Mouse (Mus musculus) MEL (cell line): ENCODE results near the gene Eef1g. TPM values are rescaled to one million over a fixed set of nuclear protein-coding genes. Genes with fewer than 3 reads are reported as not detected.

Source experiments
- DNase-seq: peaks from one replicate; pipeline ENCODE4 v3.0.0; 2011; ENCODE audit warnings: low read depth, low spot score
- H3K27ac ChIP-seq: 2 replicates; pipeline ENCODE4 v1.5.1; 2012; ENCODE audit warnings: low read depth, mild to moderate bottlenecking, control low read depth, low read length, moderate library complexity; ENCODE audit not compliant: control insufficient read depth
- H3K27me3 ChIP-seq, 2 experiments: fragments of 150-350 bp in 1 of 2; sonication (generic) in 1 of 2; 2 replicates each; pipeline ENCODE4 v1.6.1; 2012; ENCODE audit warnings: low read length in 2 of 2, mild to moderate bottlenecking in 2 of 2, improper control_type of control experiment in 1 of 2, moderate library complexity in 1 of 2; ENCODE audit not compliant: insufficient read depth in 2 of 2, control insufficient read depth in 1 of 2
- H3K36me3 ChIP-seq, 2 experiments: 2 replicates each; pipeline ENCODE4 v1.6.1; 2012 to 2014; ENCODE audit warnings: low read length in 2 of 2, improper control_type of control experiment in 1 of 2, inconsistent platforms in 1 of 2, mild to moderate bottlenecking in 1 of 2; ENCODE audit not compliant: insufficient read depth in 2 of 2, control insufficient read depth in 1 of 2
- H3K4me1 ChIP-seq, 2 experiments: fragments of 150-350 bp in 1 of 2; sonication (generic) in 1 of 2; 2 replicates each; pipeline ENCODE4 v1.6.1; 2012; ENCODE audit warnings: low read length in 2 of 2, improper control_type of control experiment in 1 of 2, mild to moderate bottlenecking in 1 of 2; ENCODE audit not compliant: insufficient read depth in 2 of 2, control insufficient read depth in 1 of 2
- H3K4me3 ChIP-seq, 2 experiments: fragments of 150-350 bp in 1 of 2; sonication (generic) in 1 of 2; 2 replicates each; pipeline ENCODE4 v1.5.1; 2012; ENCODE audit warnings: low read depth in 2 of 2, low read length in 2 of 2, mild to moderate bottlenecking in 2 of 2, moderate library complexity in 2 of 2, control low read depth in 1 of 2, improper control_type of control experiment in 1 of 2; ENCODE audit not compliant: control insufficient read depth in 1 of 2, insufficient read depth in 1 of 2
- H3K79me2 ChIP-seq: 2 replicates; pipeline ENCODE4 v1.6.1; 2012; ENCODE audit warnings: mild to moderate bottlenecking, low read length, moderate library complexity; ENCODE audit not compliant: control insufficient read depth, poor library complexity, insufficient read depth
- H3K9ac ChIP-seq: 2 replicates; pipeline ENCODE4 v1.6.1; 2012; ENCODE audit warnings: low read depth, mild to moderate bottlenecking, control low read depth, low read length, moderate library complexity; ENCODE audit not compliant: control insufficient read depth, poor library complexity, severe bottlenecking
- H3K9me3 ChIP-seq: fragments of 150-350 bp; sonication (generic); replicated peaks from 2 replicates; pipeline ENCODE4 v1.6.1; 2012; ENCODE audit warnings: mild to moderate bottlenecking, low read length, improper control_type of control experiment, moderate library complexity; ENCODE audit not compliant: insufficient read depth
- BHLHE40 ChIP-seq: IDR thresholded peaks from 2 replicates; pipeline ENCODE4 v1.6.1; 2012; ENCODE audit warnings: low read depth, mild to moderate bottlenecking, inconsistent platforms, low read length, improper control_type of control experiment, borderline replicate concordance
- EP300 ChIP-seq, 2 experiments: IDR thresholded peaks; 2 replicates each; pipeline ENCODE4 v1.6.1; 2011; ENCODE audit warnings: improper control_type of control experiment in 2 of 2, low read length in 2 of 2, low read depth in 1 of 2, mild to moderate bottlenecking in 1 of 2
- ETS1 ChIP-seq: IDR thresholded peaks from 2 replicates; pipeline ENCODE4 v1.6.1; 2012; ENCODE audit warnings: low read depth, mild to moderate bottlenecking, inconsistent platforms, low read length, improper control_type of control experiment, moderate library complexity
- GABPA ChIP-seq: IDR thresholded peaks from 2 replicates; pipeline ENCODE4 v1.6.1; 2012; ENCODE audit warnings: low read depth, mild to moderate bottlenecking, inconsistent platforms, low read length, improper control_type of control experiment, moderate library complexity
- GATA1 ChIP-seq: IDR thresholded peaks from 2 replicates; pipeline ENCODE4 v1.6.1; 2011; ENCODE audit warnings: low read depth, low read length, improper control_type of control experiment
- MAZ ChIP-seq: IDR thresholded peaks from 2 replicates; pipeline ENCODE4 v1.6.1; 2012; ENCODE audit warnings: low read depth, mild to moderate bottlenecking, inconsistent platforms, low read length, improper control_type of control experiment
- MXI1 ChIP-seq: IDR thresholded peaks from 2 replicates; pipeline ENCODE4 v1.6.1; 2011; ENCODE audit warnings: mild to moderate bottlenecking, low read depth, low read length, improper control_type of control experiment
- MYB ChIP-seq: IDR thresholded peaks from 2 replicates; pipeline ENCODE4 v1.6.1; 2011; ENCODE audit warnings: mild to moderate bottlenecking, low read depth, low read length, improper control_type of control experiment
- MYC ChIP-seq: IDR thresholded peaks from 2 replicates; pipeline ENCODE4 v1.6.1; 2011; ENCODE audit warnings: low read depth, mild to moderate bottlenecking, low read length, improper control_type of control experiment, moderate library complexity
- NELFE ChIP-seq: IDR thresholded peaks from 2 replicates; pipeline ENCODE4 v1.6.1; 2011; ENCODE audit warnings: low read depth, low read length, improper control_type of control experiment
- NRF1 ChIP-seq: IDR thresholded peaks from 2 replicates; pipeline ENCODE4 v1.6.1; 2014; ENCODE audit warnings: low read depth, mild to moderate bottlenecking, inconsistent platforms, low read length, improper control_type of control experiment, moderate library complexity; ENCODE audit not compliant: poor library complexity, insufficient read depth, severe bottlenecking
- POLR2A ChIP-seq, 2 experiments: IDR thresholded peaks; 2 replicates each; pipeline ENCODE4 v1.6.1; 2011 to 2012; ENCODE audit warnings: low read length in 2 of 2, mild to moderate bottlenecking in 2 of 2, control low read depth in 1 of 2, improper control_type of control experiment in 1 of 2, low read depth in 1 of 2, moderate library complexity in 1 of 2; ENCODE audit not compliant: control insufficient read depth in 1 of 2, insufficient read depth in 1 of 2, poor library complexity in 1 of 2
- RCOR1 ChIP-seq: IDR thresholded peaks from 2 replicates; pipeline ENCODE4 v1.6.1; 2012; ENCODE audit warnings: low read depth, mild to moderate bottlenecking, inconsistent platforms, low read length, improper control_type of control experiment
- SIN3A ChIP-seq: IDR thresholded peaks from 2 replicates; pipeline ENCODE4 v1.6.1; 2012; ENCODE audit warnings: low read length, improper control_type of control experiment, inconsistent platforms
- SMC3 ChIP-seq: IDR thresholded peaks from 2 replicates; pipeline ENCODE4 v1.6.1; 2011; ENCODE audit warnings: low read depth, low read length, improper control_type of control experiment
- TAL1 ChIP-seq: IDR thresholded peaks from 2 replicates; pipeline ENCODE4 v1.6.1; 2012; ENCODE audit warnings: mild to moderate bottlenecking, inconsistent platforms, low read length, moderate library complexity, mixed read lengths
- TBP ChIP-seq: IDR thresholded peaks from 2 replicates; pipeline ENCODE4 v1.8.0; 2011; ENCODE audit warnings: low read depth, low read length, improper control_type of control experiment
- TCF12 ChIP-seq: IDR thresholded peaks from 2 replicates; pipeline ENCODE4 v1.6.1; 2014; ENCODE audit warnings: low read depth, mild to moderate bottlenecking, inconsistent platforms, low read length, improper control_type of control experiment, moderate library complexity
- UBTF ChIP-seq: IDR thresholded peaks from 2 replicates; pipeline ENCODE4 v1.6.1; 2012; ENCODE audit warnings: low read depth, mild to moderate bottlenecking, inconsistent platforms, low read length, improper control_type of control experiment, moderate library complexity, borderline replicate concordance; ENCODE audit not compliant: insufficient read depth
- USF2 ChIP-seq, 2 experiments: IDR thresholded peaks; 2 replicates each; pipeline ENCODE4 v1.6.1; 2011 to 2012; ENCODE audit warnings: improper control_type of control experiment in 2 of 2, low read length in 2 of 2, borderline replicate concordance in 1 of 2, inconsistent platforms in 1 of 2, low read depth in 1 of 2, mild to moderate bottlenecking in 1 of 2; ENCODE audit not compliant: insufficient read depth in 1 of 2
- polyA plus RNA-seq, 2 experiments: library from polyadenylated mRNA; stranded (reverse) in 1 of 2; unstranded in 1 of 2; fragments of >175 nt in 1 of 2; fragments of >200 nt in 1 of 2; gene quantifications; 2 replicates each; pipeline versions ENCODE4 v1.2.1 to v1.2.4; 2012; ENCODE audit warnings: low replicate concordance in 2 of 2, low read depth in 1 of 2; ENCODE audit not compliant: insufficient read length in 2 of 2, insufficient read depth in 1 of 2, missing spikeins in 1 of 2
- total RNA-seq: library from RNA; depleted of rRNA; stranded (reverse); fragments of 300-350 nt; gene quantifications from 2 replicates; pipeline ENCODE4 v1.2.3, GENCODE M21; 2012

Eef1g gene
- total and polyA plus RNA-seq, 3 experiments = 1,362 to 1,817 (median 1,691) TPM

DNA sequence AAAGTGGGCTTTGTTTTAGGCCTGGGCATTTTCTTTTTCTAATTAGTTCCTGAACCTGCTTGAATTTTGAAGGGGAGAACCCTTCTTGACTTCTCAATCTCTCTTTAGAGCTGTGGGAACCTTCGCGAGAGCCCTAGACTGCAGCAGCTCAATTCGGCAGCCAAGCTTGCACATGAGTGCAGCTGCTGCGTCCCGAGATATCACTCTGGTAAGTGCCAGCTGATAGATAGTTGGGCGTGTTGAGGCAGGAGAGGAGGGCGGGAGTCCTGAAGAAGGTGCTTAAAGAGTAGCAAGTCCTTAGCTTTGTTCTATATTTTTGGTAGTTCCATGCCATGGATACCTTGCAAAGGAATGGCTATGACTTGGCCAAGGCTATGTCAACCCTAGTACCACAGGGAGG lies 19.9 kb upstream of the Eef1g start:
- Histone ChIP-seq H3K79me2 (peaks cover 37% of the 10 kb centered on the region), H3K36me3 (peaks cover 22 to 66% of the 10 kb centered on the region in 2 experiments), H3K9me3 (no peaks in the 10 kb centered on the region), H3K4me1 (peaks cover 12 to 40% of the 10 kb centered on the region in 2 experiments), H3K4me3 (no peak overlapping the region), H3K27ac (no peak overlapping the region), H3K27me3 (no peaks in the 10 kb centered on the region), H3K9ac (no peak overlapping the region)
- TF ChIP-seq TCF12 (no peak), MYB (no peak), EP300 (IDR thresholded peaks at IDR 0.05; ENCODE audit: low read depth in 1 of 2, low read length in 2 of 2) (peak in 1 of 2 experiments; percentile 35; a peak in 1 of 4 replicates), USF2 (IDR thresholded peaks at IDR 0.05; ENCODE audit: borderline replicate concordance in 1 of 2, insufficient read depth in 1 of 2, low read depth in 1 of 2, low read length in 2 of 2) (no peak), BHLHE40 (peak; percentile 70; the same call in 1 of the 2 replicates), SIN3A (peak; percentile 74), MXI1 (0 out of 2 replicates have a peak, but pooled peaks have one; percentile 50), ETS1 (peak; percentile 89), SMC3 (no peak)
- no peak for DNase-seq

DNA sequence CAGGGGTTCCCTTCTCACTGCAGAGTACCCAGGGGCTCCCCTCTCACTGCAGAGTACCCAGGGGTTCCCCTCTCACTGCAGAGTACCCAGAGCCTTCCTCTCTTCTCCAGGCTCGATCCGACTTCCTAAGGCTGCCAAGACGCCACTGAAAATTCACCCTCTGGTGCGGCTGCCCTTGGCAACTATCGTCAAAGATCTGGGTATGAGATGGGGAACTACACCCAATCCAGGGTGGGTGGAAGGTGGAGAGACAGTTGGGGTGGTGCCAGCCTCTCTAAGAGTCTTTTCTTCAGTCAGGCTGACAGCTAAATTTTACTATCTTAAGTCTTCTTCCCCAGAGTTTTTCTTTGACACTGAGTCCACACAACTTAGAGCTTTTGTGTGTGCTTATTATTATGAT lies 16.7 kb upstream of the Eef1g start:
- H3K9me3 ChIP-seq = no peaks in the 10 kb centered on the region
- H3K79me2 ChIP-seq = peaks cover 25% of the 10 kb centered on the region
- DNase-seq = peak; percentile 74
- no peak overlapping the region for H3K4me3 ChIP-seq
- peaks cover 15 to 40% of the 10 kb centered on the region in 2 experiments for H3K4me1 ChIP-seq
- TF ChIP-seq RCOR1 (no peak), GABPA (no peak), MAZ (no peak), NRF1 (no peak), BHLHE40 (no peak), POLR2A (IDR thresholded peaks at IDR 0.05; ENCODE audit: control insufficient read depth in 1 of 2, insufficient read depth in 1 of 2, low read depth in 1 of 2, low read length in 2 of 2, poor library complexity in 1 of 2) (peak in 1 of 2 experiments; percentile 17; a peak in 1 of 4 replicates), TBP (no peak), SIN3A (peak; percentile 38; the same call in 1 of the 2 replicates), TAL1 (no peak), UBTF (no peak), EP300 (IDR thresholded peaks at IDR 0.05; ENCODE audit: low read depth in 1 of 2, low read length in 2 of 2) (no peak), MYC (no peak), ETS1 (peak; percentile 57; the same call in 1 of the 2 replicates), GATA1 (peak; percentile 70), NELFE (no peak)
- H3K27ac ChIP-seq = 0 out of 2 replicates have a peak overlapping the region, but pooled peaks have one; percentile 11
- no peak overlapping the region for H3K9ac ChIP-seq
- H3K36me3 ChIP-seq = peaks cover 21 to 62% of the 10 kb centered on the region in 2 experiments
- no peaks in the 10 kb centered on the region for H3K27me3 ChIP-seq
